Mouse (Mus musculus): ENCODE results near the gene Nfib.

Nfib gene

DNA sequence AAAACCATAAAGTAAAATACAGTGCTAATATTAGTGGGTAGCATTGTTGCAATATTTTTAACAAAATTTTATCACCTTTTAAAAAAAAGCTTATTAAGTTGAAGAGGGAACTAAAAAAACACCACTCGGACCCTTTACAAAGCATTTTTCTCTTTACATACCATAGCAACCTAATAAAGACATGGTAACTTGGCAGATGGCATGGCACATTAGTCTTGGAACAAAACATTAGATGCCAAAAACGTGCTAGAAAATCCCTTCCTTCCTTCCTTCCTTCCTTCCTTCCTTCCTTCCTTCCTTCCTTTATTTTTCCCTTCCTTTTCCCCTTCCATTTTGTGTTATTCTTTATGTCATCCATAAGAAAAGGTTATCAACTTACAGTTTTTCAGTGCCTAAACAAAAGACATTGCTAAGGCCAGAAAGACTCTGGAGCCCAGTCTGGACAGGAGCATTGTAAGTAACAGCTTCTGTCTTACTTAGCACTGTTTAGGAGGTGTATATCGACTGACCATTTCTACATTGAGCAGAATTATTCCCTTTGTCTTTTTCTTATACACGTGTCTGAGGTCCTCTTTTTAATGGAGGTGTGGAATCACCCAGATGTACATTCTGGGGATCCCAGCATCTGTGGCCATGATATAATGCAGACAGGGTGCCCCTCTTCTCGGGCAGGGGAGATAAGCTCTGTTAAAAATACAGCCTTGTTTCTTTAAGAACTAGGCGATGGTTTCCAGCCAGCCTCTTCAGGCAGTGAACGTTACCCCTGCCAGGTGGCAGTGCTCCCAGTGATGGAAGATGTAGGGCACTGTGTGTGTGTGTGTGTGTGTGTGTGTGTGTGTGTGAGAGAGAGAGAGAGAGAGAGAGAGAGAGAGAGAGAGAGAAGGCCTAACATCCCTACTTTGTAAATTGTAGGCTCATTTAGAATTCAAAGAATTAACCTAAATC, 113.2 kb downstream of the Nfib start:
- no peak for DNase-seq (ENCODE audit: low spot score in 2 of 2)

DNA sequence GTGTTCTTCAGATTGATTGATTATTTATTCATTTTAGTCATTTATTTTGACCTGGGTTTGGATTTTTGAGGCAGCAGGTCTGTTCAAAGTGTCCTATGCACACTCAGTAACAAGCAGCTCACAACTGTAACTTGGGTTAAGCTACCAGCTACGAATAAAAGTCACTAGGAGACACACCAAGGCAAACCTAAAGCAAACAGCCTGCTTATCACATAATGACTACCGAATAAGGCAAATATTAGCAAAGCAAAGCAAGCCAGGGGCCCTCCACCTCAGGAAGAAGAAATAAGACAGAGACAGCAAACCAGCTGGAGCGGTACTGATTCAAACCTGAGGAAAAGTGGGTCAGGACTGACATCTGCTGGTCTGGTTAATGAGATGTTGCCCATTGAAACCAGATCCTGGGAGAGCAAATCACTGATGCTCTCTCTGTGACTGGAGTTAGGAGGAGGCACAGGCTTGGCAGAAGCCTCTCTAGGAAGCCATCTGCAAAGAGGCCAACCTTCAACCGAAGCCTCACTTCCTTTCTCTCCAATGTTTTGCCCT, 116.1 kb downstream of the Nfib start:
- DNase-seq (ENCODE audit: low spot score in 2 of 2) = no peak

DNA sequence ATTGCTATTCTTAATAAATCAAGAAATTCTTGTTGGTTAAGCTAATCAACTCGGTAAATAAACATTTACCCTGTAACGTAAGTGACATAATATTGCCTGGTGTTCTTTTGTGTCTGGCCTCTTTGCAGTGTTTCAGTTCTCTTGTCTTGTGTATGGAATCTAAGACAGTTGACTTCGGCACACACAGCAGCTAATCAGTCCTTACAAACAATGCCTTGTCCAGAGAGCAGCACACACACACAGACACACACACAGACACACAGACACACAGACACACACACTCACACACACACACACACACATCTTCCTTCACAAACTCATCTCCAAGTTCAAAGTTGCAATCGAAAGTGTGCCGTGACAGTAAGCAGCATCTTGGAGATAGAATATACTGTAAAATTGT, 116.8 kb downstream of the Nfib start:
- DNase-seq (ENCODE audit: low spot score in 2 of 2) = no peak

DNA sequence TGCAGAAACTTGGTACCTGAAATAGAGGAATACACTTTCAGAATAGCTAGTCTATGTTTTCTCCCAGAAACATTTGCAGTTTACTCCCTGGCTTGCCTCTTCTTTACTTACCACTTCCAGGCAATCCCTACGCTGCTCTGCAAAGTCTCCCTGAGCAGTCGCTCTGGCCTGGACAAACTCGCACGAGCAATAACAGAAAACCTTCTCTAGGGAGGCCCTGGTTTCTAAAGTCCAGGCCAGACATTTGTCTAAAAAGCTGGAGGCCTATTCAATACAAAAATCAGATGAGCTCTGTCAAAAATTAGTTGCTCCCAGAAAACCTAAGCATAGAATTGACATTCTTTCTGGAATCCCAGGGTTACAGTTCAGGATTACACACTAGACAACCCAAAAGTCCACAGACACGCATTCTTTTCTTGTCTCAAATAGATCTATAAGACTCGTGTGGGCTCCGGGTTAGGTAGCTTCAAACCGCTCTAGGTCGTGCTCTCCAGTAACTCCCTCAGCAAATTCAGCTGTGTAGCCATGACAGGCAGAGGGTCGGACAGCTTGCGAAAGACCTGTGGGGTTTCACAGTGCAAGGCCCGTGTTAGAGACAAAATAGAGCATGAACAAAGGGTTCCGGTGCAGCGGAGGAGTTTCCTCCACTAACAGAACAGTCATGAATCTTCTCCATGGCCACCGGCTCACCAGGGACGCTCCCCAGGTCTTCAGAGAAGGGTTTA, 118.2 kb downstream of the Nfib start:
- no peak for DNase-seq (ENCODE audit: low spot score in 2 of 2)

DNA sequence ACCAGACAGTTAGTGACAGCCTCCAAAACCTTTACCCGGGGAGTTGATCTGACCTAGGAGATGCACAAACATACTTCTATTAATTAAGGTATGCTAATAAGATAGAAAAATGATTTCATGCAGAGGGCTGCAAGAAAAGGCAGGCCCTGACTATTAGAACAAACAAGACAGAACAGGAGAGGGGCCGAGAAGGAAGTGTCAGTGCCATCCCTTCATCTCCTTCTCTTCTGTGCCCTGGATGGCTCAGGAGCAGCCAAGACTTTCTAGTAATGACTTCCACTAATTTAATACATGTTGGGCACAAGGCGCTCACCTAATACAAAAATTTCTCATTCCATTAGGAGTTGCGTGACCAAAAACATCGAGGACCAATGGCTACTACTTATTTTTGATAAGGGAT, 118.9 kb downstream of the Nfib start:
- DNase-seq (ENCODE audit: low spot score in 2 of 2) = no peak

DNA sequence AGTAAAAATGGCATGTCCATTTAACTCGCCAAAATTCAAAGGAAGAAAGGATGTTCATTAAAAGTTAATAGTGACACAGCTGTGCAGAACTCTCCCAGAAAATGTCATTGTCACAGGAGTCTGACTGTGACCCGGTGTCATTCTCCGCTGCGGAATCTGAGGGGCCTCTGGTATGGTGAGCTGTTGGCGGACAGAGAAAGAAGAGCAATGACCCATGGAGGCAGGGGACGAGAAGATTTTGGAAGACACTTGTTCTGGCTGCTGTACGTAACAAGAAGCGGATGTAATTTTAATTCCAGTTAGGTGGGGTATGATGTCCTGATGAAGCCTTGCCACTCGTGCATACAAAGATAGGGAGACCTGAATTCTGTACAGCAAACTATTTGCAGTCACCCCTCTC, 120.0 kb downstream of the Nfib start:
- no peak for DNase-seq (ENCODE audit: low spot score in 2 of 2)

DNA sequence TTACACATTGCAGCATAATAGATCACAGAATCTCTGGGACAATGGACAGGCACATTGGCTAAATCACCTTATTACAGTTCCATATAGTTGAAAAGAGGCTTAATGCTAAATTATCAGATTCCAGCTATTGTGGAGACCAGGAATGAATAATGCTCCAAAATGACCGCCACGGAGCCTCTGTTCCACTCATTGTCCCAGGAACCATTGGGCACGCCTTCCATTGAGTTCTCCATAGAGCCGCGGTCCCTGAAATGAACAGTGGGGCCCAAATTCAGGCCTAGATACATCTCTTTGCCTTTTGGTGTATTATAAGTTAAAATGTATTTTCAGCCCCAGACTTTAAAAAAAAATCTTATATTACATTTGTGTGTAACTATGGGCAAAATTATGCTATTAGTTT, 120.5 kb downstream of the Nfib start:
- DNase-seq (ENCODE audit: low spot score in 2 of 2) = no peak

DNA sequence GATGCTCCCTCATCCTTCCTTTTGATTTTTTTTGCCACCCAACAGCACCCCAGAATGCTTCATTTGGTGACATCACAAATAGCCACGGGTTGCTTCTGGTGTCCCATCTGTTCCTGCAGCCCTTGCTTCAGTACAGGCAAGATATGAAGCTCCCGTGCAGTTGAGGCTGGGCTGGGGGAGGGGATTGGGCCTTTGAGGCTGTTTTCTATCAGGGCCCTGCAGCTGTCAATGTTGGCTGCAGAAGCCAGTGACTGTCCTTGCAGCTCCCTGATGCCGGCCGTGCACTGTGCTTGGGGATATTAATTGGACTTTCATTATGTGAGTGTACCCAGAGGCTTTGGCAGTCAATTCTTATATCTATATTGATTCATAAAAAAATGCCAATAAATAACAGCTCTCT, 121.0 kb downstream of the Nfib start:
- no peak for DNase-seq (ENCODE audit: low spot score in 2 of 2)

DNA sequence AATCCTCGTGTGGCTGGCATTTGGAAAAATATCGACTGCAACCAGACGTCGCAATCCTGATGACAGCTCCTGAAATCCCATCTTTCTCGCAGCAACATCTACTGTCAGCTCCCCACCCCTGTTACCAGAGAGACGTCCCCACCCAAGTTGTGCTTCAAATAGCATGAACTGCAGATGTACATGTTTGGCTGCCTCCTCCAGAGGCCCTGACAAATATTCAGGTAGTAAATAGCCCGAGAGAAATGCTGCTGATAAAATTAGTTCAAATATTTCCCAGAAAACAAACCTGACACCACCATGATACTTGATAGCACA, 132.3 kb downstream of the Nfib start:
- DNase-seq (ENCODE audit: low spot score in 2 of 2) = no peak

DNA sequence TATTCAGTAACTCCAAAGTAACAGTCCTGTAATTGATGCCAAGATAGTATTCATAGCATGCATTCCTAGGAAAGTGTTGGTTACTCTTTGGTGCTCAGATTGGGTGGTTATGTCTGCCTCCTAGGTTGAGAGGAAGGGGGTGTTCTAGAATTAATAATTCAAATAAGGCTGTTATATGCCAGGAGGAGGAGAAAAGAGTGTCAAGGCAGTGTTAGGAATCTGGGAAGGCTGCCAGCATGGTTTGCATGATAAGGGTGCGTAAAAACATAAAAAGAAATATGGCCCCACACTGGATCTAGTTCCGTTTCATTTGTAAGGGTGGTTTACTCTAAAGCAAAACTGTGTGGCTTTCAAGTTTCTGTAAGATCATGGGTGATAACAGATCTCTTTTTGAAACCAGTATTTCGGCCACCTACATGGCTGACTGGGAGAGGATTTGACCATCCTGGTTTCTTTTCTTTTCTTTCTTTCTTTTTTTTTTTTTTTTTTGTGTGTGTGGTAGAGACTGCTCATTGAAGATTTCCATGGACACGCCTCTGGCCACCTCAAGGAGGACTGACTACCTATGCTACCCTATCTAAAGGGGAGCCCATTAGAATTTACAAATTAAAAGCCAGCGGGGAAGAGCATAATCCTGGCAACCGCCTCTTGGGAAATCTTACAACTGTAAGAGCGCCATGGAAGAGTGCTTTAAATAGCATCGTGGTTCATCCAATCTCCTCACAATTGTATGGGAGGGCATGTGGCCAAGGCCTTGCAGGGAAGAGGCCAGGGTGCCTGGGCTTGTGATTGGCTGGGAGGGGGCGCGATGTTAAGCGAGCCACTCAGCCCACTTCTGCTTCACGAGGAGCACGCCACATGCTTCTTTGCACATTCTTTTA, 132.9 kb downstream of the Nfib start:
- DNase-seq (ENCODE audit: low spot score in 2 of 2) = no peak

DNA sequence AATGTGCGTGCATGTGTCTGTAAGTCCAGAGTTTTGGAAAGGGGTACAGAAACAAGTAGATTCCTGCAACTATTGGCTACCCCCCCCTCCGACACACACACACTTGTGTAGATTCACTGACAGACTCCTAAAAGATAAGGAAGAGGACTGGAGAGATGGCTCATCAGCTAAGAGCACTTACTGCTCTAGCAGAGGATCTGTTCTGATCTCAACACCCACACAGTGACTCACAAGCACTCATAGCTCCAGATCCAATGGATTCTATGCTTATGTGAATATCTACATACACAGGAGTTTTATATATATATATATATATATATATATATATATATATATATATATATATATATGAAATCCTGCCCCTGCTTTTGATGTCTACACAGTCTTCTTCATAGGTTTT, 146.7 kb downstream of the Nfib start:
- no peak for DNase-seq (ENCODE audit: low spot score in 2 of 2)

DNA sequence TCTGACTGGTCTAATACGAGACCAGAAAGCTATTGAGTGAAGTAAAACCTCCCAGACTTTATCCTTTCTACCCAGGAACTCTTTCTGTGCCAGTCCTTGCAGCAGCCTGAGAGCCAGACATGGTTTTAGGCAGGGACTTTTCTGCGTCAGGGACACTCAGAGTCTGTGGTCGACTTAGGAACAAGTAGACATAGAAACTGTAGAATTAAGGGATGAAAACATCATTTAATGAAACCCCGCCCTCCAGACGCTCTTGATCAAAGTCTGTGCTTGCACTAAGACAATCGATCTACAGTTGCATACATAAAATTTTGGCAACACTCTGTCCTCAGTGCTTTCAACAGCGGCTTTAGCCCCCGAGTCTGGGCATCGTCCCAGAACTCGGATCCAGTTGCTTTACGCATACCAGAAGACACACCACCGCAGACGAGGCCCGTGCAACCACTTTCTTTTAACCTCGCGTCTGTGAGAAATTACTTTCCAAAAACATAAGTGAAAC, 149.8 kb downstream of the Nfib start:
- DNase-seq (ENCODE audit: low spot score in 2 of 2) = no peak

DNA sequence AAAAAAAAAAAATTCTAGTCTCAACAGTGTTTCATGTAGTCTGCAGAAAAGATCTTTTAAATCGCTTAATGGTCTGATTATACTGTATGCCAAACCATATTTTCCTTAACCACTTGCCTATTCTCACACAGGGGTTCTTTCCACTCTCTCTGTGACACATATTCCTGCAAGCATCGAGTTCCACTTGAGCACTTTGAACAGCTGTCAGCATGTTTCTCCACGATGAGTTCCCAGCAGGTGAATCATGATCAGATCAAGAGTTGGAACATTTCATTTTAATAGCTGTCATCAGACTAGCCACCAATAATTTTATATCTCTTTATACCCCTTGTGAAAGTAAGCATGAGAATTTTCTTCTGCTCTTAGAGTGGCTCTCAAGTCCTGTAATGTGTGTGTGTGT, 151.9 kb downstream of the Nfib start:
- DNase-seq (ENCODE audit: low spot score in 2 of 2) = no peak

DNA sequence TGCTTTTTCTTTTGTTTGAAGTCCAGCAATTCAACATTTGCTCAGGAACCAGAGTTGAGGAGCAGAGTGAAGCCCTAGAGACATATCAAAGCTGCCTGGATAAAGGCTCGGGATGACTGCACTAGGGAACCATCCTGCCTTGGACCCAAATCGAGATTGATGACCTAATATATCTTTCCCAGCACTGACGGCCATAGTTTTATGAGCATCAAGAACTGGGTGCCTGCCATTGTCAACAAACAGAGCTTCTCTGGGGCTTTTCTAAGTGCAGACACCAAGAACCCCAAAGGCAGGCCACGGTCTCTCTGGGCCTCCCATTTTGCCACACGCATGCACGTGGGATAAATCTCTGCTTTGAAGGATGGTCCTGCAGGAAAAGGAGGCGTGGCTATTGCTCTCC, 153.3 kb downstream of the Nfib start:
- DNase-seq (ENCODE audit: low spot score in 2 of 2) = no peak

DNA sequence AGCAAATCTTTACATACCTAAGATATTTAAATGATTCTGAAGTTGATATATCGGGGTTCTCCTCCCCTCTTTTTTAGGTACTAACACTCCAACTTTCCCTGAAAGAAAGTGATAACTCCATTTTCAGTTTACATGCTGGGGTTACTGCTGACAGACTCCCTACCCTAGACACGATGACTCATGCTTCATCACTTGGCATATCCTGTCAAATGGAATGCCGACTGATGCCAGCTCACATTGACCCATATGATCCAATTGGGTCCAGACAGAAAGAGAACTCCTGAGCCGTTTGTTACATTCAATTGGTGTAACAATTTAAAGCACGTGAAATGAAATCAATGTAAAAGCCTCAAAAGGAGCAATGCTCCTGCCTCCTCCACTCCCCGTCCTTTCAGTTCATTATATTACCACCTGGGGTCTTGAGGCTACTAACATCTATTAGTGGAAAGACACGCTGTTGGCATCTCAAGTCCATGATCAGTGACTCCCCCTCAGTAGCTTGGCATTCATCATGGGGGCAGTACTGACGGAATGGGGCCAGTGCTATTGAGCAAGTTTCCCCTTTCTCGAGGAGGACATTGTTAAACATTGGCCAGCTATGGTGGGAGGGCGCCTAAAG, 155.7 kb downstream of the Nfib start:
- DNase-seq (ENCODE audit: low spot score in 2 of 2) = no peak

DNA sequence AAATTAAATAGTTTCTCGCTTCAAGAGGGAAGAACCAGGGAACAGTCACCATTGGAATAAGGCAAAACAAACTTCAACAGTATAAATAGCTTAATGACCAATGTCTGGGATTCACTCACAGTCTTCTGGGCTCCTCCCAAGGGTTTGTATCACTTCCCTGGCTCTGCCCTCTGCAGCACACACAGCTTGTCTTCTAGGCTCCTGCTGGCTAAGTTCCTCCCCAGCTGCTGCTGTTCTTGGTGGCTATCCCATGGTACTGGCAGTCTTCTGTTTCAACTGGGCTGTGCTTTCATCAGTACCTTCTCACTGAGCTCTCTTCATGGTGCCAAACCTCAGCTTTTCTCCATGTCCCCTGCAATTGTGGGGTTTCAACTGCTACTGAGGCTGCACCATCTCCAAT, 157.3 kb downstream of the Nfib start:
- DNase-seq (ENCODE audit: low spot score in 2 of 2) = no peak

DNA sequence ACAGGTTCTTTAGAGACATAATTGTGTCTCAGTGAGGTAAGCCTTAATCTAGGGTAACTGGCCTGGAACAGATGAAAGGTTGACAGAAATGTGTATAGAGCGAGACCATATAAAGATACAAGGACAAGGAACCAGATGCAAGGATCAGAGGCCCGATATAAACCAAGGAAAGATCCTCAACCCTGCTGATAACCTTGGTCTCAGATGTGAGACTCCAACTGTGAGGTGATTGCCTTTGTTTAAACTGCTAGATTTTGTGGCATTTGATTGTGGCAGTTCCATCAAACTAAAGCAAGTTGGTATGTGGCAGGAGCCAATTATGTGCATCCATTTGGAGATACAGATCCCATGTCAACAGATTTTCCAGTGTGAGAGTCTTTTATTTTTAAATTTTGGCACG, 161.6 kb downstream of the Nfib start:
- no peak for DNase-seq (ENCODE audit: low spot score in 2 of 2)

DNA sequence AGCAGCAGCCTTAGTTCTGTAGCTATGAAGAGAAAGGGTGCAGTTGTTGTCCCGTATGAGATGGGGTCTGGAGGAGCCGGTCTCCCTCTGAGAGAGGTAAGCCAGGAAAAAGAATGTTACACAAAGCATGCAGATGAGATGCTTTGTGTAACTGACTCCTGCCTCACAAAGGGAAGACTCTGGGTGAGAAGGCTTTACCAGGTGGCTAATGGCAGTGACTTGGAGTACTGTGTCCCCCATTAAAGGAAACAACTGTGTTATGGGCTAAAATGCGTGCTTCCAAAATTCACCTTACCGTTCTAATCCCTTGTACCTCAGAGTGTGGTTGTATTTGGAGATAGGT, 162.2 kb downstream of the Nfib start:
- DNase-seq (ENCODE audit: low spot score in 2 of 2) = no peak

DNA sequence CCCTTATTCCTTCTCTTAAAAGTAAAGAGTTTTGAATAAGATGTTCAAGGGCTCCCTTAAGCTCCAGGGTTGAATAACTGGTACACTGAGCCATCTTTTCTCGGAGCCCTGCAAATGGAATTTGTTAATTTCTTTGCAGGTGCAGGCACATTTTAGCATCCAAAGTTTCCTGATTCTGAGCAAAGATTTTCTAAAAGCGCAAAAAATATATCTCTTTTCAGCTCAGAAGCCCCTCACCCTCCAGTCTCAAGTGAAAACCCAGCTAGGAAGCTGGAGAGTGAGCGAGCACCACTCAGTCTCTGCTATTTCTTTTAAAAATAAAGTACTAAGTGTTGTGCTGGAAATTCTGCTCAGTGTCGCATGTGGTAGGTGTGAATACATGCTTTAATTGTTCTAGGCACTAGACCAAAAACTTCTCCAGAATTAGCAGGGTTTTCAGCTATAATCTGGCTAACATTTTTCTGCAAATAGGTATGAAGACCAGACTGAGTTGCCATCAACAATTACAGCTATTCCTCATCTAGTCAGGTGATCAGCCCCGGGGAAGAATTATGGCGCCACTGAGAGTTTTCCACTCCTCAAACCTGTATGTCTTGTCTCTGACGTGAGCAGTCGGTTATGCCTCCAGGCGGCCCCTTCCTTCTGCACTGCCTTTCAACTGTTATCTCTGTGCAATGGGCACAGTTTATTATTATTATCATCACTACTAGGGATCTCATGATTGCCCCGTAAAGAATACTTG, 162.7 kb downstream of the Nfib start:
- DNase-seq (ENCODE audit: low spot score in 2 of 2) = no peak

DNA sequence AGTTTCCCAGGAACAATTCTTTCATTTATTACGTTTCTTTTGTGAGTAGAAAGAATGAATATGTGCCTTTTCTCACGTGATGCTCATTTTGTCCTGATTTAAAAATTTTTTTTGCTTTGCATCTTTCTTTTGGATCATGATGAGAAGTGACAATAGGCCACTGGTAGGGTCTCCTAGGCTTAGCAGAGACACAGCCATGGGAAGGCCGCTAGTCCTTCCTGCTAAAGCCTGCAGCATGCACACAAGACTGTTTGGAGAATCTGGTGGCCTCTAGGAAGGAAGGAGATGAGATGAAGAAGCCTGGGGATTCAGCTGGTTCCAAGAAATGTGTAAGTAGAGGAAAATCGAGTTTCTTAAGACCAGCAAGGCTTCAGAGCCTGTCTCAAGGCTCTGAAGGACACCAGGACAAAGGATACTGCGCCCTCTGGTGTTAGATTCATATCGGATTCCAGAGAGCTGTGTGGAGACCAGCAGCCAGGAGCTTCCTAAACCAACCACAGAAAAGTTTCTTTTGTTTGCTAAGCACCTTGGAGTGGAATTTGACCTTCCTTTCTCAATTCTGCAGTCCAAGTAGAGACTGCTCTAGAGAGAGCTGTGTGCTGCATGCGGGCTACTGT, 163.5 kb downstream of the Nfib start:
- peak in 1 of 2 experiments; percentile 32 for DNase-seq (ENCODE audit: low spot score in 2 of 2)
